Mouse (Mus musculus) kidney, embryonic 16.5 days (tissue): ENCODE measurements around the gene Def8. TPM values are rescaled to one million over a fixed set of nuclear protein-coding genes. Genes with fewer than 3 reads are reported as not detected.
A peak's percentile ranks its signal among the peaks of the same experiment; 100 is the strongest.

Experiments
- ATAC-seq: fragments of 200-750 bp; cut with Nextera tagmentation; 2 replicates; pipeline ENCODE4 v1.8.0; 2017; ENCODE audit warnings: moderate TSS enrichment; ENCODE audit not compliant: low FRiP score, low TSS enrichment
- H3K27ac ChIP-seq: fragments of 300-500 bp; sonication (generic); 2 replicates; pipeline ENCODE4 v1.5.1; 2014; ENCODE audit warnings: low read length
- H3K27me3 ChIP-seq: fragments of 300-500 bp; sonication (generic); 2 replicates; pipeline ENCODE4 v1.6.1; 2014; ENCODE audit warnings: low read length, control low read depth, mixed read lengths; ENCODE audit not compliant: insufficient read depth
- H3K36me3 ChIP-seq: fragments of 300-500 bp; sonication (generic); 2 replicates; pipeline ENCODE4 v1.6.1; 2014; ENCODE audit warnings: low read length, control low read depth, mixed read lengths; ENCODE audit not compliant: insufficient read depth
- H3K4me1 ChIP-seq: fragments of 300-500 bp; sonication (generic); 2 replicates; pipeline ENCODE4 v1.6.1; 2014; ENCODE audit warnings: low read length, control low read depth, mixed read lengths; ENCODE audit not compliant: insufficient read depth
- H3K4me2 ChIP-seq: fragments of 300-500 bp; sonication (generic); replicated peaks from 2 replicates; pipeline ENCODE4 v1.6.1; 2014; ENCODE audit warnings: low read depth, low read length
- H3K4me3 ChIP-seq: fragments of 300-500 bp; sonication (generic); 2 replicates; pipeline ENCODE4 v1.5.1; 2014; ENCODE audit warnings: mild to moderate bottlenecking, low read length
- H3K9ac ChIP-seq: fragments of 300-500 bp; sonication (generic); replicated peaks from 2 replicates; pipeline ENCODE4 v1.6.1; 2014; ENCODE audit warnings: low read length
- H3K9me3 ChIP-seq: fragments of 300-500 bp; sonication (generic); 2 replicates; pipeline ENCODE4 v1.6.1; 2016; ENCODE audit warnings: low read length, control low read depth
- WGBS: fragments of 180-500 bp; shearing (Covaris S2); extraction: QIAGEN DNeasy Blood & Tissue Kit; methylation state at CpG from one replicate; pipeline ENCODE4 v1.1.7; 2014; 5-methylcytosine and 5-hydroxymethylcytosine counted together
- polyA plus RNA-seq: library from polyadenylated mRNA; unstranded; fragments of >200 nt; fragmentation: Nextera tagmentation; extraction: Ambion mirVana; gene quantifications from 2 replicates; pipeline ENCODE4 v1.2.1, GENCODE M21; 2015

Gene Def8
- polyA plus RNA-seq, 1 experiment from 2014 or later: 44.4 TPM

DNA sequence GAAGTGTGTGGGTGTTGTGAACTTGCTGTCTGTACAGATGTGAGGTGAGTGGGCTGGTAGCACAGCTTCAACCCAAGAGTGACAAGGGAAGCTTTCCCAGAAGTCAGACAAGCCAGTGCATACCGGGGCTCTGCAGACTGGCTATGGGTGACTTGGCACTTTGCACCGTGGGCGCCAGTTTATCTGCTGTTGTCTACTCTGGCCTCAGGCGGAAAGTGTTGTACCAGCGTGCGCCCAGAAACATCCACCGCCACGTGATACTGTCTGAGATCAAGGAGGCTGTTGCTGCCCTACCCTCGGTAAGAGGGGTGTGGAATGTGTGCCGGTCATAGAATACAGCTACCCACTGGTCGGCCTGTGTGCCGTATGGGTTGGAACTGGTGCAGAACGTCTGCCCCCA, 25.0 kb upstream of the Def8 start:
- Histone ChIP-seq H3K9me3 (no peaks in the 10 kb centered on the region), H3K4me2 (no peak overlapping the region), H3K4me3 (no peak overlapping the region), H3K27ac (no peak overlapping the region), H3K9ac (no peak overlapping the region), H3K36me3 (peaks cover 83% of the 10 kb centered on the region), H3K4me1 (no peaks in the 10 kb centered on the region), H3K27me3 (no peaks in the 10 kb centered on the region)
- ATAC-seq: no peak
- WGBS: 94% methylated on average over 13 of the region's 13 CpGs

DNA sequence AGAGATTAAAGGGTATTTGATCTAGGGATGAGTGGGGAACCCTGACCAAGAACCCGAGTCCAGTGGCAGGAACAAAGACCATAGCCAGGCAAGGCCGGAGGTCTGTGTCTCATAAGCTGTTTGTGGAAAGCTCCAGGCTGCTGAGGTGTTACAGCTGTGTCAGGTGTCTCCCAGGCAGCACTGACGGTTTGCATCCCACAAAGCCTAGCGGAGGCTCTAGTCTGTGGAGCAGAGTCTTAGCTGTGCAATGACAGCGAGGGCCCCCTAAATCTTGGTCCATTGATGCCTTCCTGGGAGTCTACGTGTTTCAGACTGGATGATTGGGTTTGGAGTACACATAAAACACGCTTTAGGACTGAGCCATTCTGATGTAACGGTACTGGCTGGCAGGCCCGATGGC, 21.4 kb upstream of the Def8 start:
- WGBS: 89% methylated on average over 9 of the region's 9 CpGs
- H3K36me3 ChIP-seq: peaks cover 51% of the 10 kb centered on the region

DNA sequence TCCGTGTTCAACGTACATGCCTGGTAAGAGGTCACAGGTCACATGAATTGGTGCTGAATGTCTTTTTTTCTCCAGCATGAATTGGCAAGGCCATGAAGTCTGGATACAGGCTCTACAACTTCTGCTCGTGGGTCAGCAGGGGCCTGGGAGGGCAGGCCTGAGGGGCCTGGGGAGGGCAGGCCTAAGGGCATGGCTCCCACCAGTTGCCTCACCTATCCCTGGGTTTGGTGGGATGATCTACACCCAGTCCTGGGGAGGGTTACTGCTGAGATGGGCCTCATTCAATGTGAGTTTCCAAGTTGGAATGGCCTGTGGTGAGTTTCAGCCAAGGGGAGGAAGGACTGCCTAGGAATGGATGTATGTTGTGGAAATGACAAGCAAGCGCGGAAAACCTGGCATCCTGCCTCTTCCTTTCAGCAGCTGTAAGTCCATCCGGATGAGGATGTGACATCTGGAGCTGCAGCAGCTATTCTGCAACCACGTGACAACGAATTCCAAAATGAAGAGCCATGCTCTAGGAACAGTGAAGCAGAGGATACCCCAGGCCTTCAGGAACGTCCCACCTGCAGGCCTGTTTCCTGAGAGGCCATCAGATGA, 20.5 kb upstream of the Def8 start:
- Histone ChIP-seq H3K9me3 (no peaks in the 10 kb centered on the region), H3K27me3 (peaks cover 1% of the 10 kb centered on the region; the same call in 1 of the 2 replicates), H3K27ac (no peak overlapping the region), H3K36me3 (peaks cover 42% of the 10 kb centered on the region), H3K9ac (no peak overlapping the region), H3K4me2 (no peak overlapping the region), H3K4me3 (no peak overlapping the region), H3K4me1 (no peaks in the 10 kb centered on the region)
- WGBS: 84% methylated on average over 9 of the region's 9 CpGs
- no peak for ATAC-seq

More for the DNA sequence above, 21.4 kb upstream of the Def8 start:
- H3K27ac ChIP-seq: no peak overlapping the region
- no peaks in the 10 kb centered on the region for H3K4me1 ChIP-seq
- no peak overlapping the region for H3K4me2 ChIP-seq
- no peak overlapping the region for H3K4me3 ChIP-seq
- ATAC-seq: no peak
- H3K27me3 ChIP-seq: no peaks in the 10 kb centered on the region
- H3K9me3 ChIP-seq: no peaks in the 10 kb centered on the region
- no peak overlapping the region for H3K9ac ChIP-seq

DNA sequence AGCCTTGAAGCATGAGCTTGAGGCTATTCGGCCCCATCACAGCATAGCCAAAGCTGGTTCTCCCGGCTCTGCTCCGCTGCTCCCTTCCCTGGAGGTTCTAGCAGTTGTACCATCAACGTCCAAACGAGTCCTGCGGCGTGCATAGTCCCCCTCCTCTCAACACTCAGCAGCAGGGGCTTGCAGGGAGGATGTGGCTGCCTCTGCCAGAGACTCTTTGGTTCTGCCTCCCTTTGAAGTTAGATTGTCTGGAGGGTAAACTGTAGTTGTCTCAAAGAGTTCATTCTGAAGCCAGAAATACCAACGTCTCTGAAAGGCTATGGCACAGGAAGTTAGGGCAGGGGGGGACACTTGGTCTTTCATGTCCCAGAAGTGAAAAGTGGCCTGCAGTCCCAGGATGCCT, 18.8 kb upstream of the Def8 start:
- Histone ChIP-seq H3K9me3 (no peaks in the 10 kb centered on the region), H3K27me3 (peaks cover 9% of the 10 kb centered on the region; the same call in 1 of the 2 replicates), H3K4me3 (no peak overlapping the region), H3K27ac (no peak overlapping the region), H3K4me1 (no peaks in the 10 kb centered on the region), H3K36me3 (peaks cover 25% of the 10 kb centered on the region), H3K9ac (no peak overlapping the region), H3K4me2 (no peak overlapping the region)
- ATAC-seq: no peak
- WGBS: 26% methylated on average over 8 of the region's 8 CpGs

DNA sequence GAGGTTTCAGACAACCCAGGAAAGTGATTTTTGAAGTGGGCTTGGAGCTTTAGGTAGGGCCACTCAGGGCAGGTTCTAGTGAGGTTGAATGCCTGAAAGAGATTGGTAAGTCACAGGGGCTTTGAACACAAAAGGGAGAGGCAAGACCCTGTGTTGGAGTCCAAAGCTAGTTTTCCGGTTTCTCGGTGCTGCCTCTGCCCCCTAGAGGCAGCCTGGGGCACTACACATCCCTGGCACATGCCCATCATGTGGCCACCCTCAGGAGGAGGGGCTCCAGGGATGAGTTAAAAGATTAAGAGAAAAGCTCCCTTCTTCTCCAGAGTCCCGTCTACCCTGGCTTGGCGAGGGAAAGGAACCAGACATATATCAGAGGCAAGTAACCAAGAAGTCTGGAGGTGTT, 16.5 kb upstream of the Def8 start, which contains the start of gene Mc1r:
Gene Mc1r (plus strand): TSS at position 322 of the 400 bp plus-strand sequence.
- no peak for ATAC-seq
- no peak within 1 kb of the TSS for H3K4me3 ChIP-seq
- peaks cover 12% of the 10 kb centered on the region for H3K36me3 ChIP-seq
- H3K9me3 ChIP-seq: no peaks in the 10 kb centered on the region
- H3K4me2 ChIP-seq: no peak within 1 kb of the TSS
- H3K27ac ChIP-seq: no peak within 1 kb of the TSS
- H3K9ac ChIP-seq: no peak within 1 kb of the TSS
- H3K4me1 ChIP-seq: peaks cover 18% of the 10 kb centered on the region
- peaks cover 31% of the 10 kb centered on the region for H3K27me3 ChIP-seq
- WGBS: 11% methylated on average over 4 of the region's 4 CpGs

DNA sequence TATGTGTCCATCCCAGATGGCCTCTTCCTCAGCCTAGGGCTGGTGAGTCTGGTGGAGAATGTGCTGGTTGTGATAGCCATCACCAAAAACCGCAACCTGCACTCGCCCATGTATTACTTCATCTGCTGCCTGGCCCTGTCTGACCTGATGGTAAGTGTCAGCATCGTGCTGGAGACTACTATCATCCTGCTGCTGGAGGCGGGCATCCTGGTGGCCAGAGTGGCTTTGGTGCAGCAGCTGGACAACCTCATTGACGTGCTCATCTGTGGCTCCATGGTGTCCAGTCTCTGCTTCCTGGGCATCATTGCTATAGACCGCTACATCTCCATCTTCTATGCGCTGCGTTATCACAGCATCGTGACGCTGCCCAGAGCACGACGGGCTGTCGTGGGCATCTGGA, 15.7 kb upstream of the Def8 start:
- 91% methylated on average over 13 of the region's 13 CpGs for WGBS
- peaks cover 8% of the 10 kb centered on the region for H3K36me3 ChIP-seq

DNA sequence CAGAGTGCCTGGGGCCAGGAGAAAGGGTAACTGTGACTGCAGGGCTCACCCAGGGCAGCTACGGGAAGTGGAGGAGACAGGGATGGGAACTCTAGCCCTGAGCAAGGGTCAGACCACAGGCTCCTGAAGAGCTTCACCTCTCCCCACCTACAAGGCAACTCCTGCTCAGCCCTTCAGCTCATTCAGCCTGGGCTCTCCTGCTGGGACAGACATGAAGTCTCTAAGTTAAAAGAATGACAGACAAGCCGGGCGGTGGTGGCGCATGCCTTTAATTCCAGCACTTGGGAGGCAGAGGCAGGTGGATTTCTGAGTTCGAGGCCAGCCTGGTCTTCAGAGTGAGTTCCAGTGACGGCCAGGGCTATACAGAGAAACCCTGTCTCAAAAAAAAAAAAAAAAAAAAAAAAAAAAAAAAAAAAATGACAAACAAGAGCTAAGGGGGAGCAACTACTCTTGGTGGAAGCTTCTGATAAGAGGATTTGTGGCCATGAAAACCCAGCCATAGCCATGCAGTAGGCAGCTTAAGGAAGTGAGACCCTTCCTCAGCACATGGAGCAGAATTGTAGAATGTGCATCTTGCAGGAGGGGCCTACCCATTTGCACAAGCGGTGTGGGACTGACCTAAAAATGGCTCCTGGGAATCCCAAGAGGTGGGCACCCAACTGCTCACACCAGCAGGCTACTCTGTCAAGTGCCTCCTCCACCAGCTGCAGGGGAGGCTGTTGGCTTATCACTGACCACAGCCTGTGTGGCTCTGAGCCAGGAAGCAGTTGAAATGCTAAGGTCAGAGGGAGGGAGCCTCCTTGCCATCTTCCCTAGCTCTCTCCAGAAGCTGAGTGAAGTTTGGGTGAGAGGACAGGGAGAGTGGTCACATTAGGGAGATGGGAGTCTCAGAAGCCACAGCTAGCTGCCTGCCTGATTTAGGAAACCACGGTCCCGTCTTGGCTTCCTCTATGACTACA, 14.5 kb upstream of the Def8 start:
- Histone ChIP-seq H3K27ac (no peak overlapping the region), H3K4me3 (no peak overlapping the region), H3K36me3 (no peaks in the 10 kb centered on the region), H3K9me3 (no peaks in the 10 kb centered on the region), H3K4me2 (no peak overlapping the region), H3K27me3 (peaks cover 52% of the 10 kb centered on the region), H3K4me1 (peaks cover 18% of the 10 kb centered on the region), H3K9ac (no peak overlapping the region)
- WGBS: 72% methylated on average over 9 of the region's 9 CpGs
- no peak for ATAC-seq

More for the DNA sequence above, 15.7 kb upstream of the Def8 start:
- Histone ChIP-seq H3K27ac (no peak overlapping the region), H3K4me1 (peaks cover 18% of the 10 kb centered on the region), H3K9ac (no peak overlapping the region), H3K4me3 (no peak overlapping the region), H3K27me3 (peaks cover 40% of the 10 kb centered on the region), H3K4me2 (no peak overlapping the region), H3K9me3 (no peaks in the 10 kb centered on the region)
- no peak for ATAC-seq

DNA sequence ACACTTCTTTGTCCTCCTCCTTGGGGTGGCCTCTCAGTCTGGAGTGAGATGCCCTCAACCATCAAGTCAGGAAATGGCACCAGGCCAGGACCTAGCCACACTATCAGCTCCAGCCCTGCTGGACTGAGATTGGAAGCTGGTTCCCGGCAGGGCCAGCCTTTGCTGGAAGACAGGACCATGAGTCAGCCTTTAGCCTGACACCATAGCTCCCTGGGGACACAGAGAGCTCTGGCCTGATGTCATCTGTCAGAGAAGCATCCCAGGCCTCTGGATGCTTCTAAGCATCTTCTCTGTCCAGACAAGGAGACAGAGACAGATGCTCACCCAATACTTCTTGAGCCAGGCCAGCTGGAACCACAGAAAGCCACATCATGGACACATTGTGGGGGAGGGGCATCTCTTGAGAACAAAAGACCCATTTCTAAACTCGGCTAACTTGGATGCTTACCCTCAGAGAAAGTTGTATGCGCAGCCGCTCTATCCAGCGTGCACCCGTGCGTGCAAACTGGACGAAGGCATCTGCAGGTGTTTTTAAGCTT, 13.2 kb upstream of the Def8 start:
- WGBS: 54% methylated on average over 8 of the region's 8 CpGs
- no peak overlapping the region for H3K9ac ChIP-seq
- H3K27ac ChIP-seq: no peak overlapping the region
- peaks cover 18% of the 10 kb centered on the region for H3K4me1 ChIP-seq
- peaks cover 56% of the 10 kb centered on the region for H3K27me3 ChIP-seq
- no peak overlapping the region for H3K4me3 ChIP-seq
- H3K9me3 ChIP-seq: no peaks in the 10 kb centered on the region
- no peak overlapping the region for H3K4me2 ChIP-seq
- no peaks in the 10 kb centered on the region for H3K36me3 ChIP-seq
- 0 out of 2 replicates have a peak, but pooled peaks have one; percentile 9 for ATAC-seq

DNA sequence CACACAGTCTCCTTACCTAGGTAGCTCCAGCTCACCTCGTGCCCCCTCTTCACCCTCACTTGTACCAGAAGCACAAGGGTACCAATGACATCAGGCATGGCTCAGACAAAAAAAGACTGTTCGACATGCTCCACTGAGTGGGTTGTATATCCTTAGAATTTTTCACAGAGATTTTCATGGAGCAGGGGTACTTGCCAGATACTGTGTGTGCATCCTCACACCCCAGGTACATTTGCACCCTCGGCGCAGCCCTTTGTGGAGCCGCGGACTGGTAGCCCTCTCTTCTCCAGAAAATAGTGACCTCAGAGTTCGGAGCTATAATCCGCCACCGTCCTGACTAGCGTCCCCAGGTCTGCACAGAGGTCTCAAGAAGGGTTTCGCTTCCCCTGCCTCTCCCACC, 12.5 kb upstream of the Def8 start:
- no peak overlapping the region for H3K27ac ChIP-seq
- 10% methylated on average over 11 of the region's 11 CpGs for WGBS
- H3K27me3 ChIP-seq: peaks cover 56% of the 10 kb centered on the region
- H3K4me1 ChIP-seq: peaks cover 18% of the 10 kb centered on the region
- no peak for ATAC-seq
- H3K4me3 ChIP-seq: peak overlapping the region; percentile 38
- no peaks in the 10 kb centered on the region for H3K9me3 ChIP-seq
- no peaks in the 10 kb centered on the region for H3K36me3 ChIP-seq
- H3K4me2 ChIP-seq: peak overlapping the region; percentile 53
- no peak overlapping the region; the same call in 1 of the 2 replicates for H3K9ac ChIP-seq
